In the genomic region with DNA sequence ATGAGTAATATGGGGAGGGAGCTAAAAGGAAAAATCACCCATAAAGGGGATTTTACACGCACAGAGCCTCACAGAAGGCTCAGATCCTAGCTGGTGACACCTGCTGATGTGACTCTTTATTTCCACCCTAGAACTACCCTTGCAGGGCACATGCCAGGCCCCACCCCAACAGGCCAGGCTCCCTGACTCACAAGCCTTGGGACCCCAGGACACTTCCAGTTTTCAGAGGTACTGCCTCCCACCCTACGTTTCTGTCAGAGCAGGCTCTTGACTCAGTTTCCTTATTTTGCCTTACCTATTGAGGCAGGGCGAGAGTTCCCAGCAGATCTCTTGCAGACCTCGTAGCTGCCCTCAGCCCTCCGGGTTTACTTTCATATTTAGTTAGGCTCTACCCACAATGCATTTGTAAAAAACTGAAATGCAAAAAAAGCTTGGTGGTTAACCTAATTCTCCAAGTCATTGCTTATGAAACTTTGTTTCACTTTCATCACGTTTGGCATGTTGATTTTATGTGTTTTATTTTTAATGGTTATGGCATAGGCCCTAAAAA, we compare ENCODE assay signal across 10 mouse cellular contexts. TPM values are rescaled to one million over a fixed set of nuclear protein-coding genes. Genes with fewer than 3 reads are reported as not detected.
A peak's percentile ranks its signal among the peaks of the same experiment; 100 is the strongest.
DNase-seq lines count a peak whose midpoint lies in the region; ATAC-seq and TF ChIP-seq lines count a peak whose summit lies in the region.
"Had no signal": no experiment of that assay in that cellular context is flagged by ENCODE, and none has a peak within 500 bp of the region (broad histone marks: within the 10 kb centered on the region; RNA-seq: fewer than 3 reads in every experiment).

No protein-coding gene starts in this region.

- no peak overlapping the region for H3K4me2 ChIP-seq in hindbrain, embryonic 11.5 days (replicated peaks; ENCODE audit: low read depth, low read length)
- no peak overlapping the region for H3K4me2 ChIP-seq in forebrain, embryonic 11.5 days (ENCODE audit: low read depth, low read length, severe bottlenecking)
- H3K4me2 ChIP-seq: intestine, embryonic 15.5 days had no signal

- H3K36me3 ChIP-seq in spleen, adult 2 months (ENCODE audit: control insufficient read depth, insufficient read depth, low read length), result no peaks in the 10 kb centered on the region
- no peaks in the 10 kb centered on the region for H3K36me3 ChIP-seq in hindbrain, embryonic 11.5 days (ENCODE audit: control insufficient read depth, insufficient read depth, low read length)
- H3K36me3 ChIP-seq in forebrain, embryonic 11.5 days (ENCODE audit: control insufficient read depth, insufficient read depth, low read length), result no peaks in the 10 kb centered on the region
- H3K36me3 ChIP-seq: intestine, embryonic 15.5 days had no signal

- no peaks in the 10 kb centered on the region for H3K9me3 ChIP-seq in hindbrain, embryonic 11.5 days (ENCODE audit: control insufficient read depth, low read length)
- no peaks in the 10 kb centered on the region for H3K9me3 ChIP-seq in forebrain, embryonic 11.5 days (ENCODE audit: control insufficient read depth, low read length)
- H3K9me3 ChIP-seq: intestine, embryonic 15.5 days had no signal

- no peaks in the 10 kb centered on the region for H3K27me3 ChIP-seq in spleen, adult 2 months (ENCODE audit: control insufficient read depth, insufficient read depth, low read length)
- no peaks in the 10 kb centered on the region for H3K27me3 ChIP-seq in hindbrain, embryonic 11.5 days (ENCODE audit: control insufficient read depth, insufficient read depth, low read length)
- H3K27me3 ChIP-seq in forebrain, embryonic 11.5 days (ENCODE audit: control insufficient read depth, insufficient read depth, low read length), result no peaks in the 10 kb centered on the region
- H3K27me3 ChIP-seq: intestine, embryonic 15.5 days had no signal

- no peak overlapping the region for H3K9ac ChIP-seq in hindbrain, embryonic 11.5 days (ENCODE audit: low read depth, low read length)
- H3K9ac ChIP-seq in forebrain, embryonic 11.5 days (ENCODE audit: low read length), result no peak overlapping the region
- H3K9ac ChIP-seq: intestine, embryonic 15.5 days had no signal

- ATAC-seq in CD4-positive, CD25-positive, alpha-beta regulatory T cell, adult 4 months, result peak; percentile 92
- peak; percentile 92 for ATAC-seq in inflammation-experienced regulatory T-cells, adult 6 months
- no peak for ATAC-seq in hindbrain, embryonic 11.5 days (ENCODE audit: low FRiP score)
- ATAC-seq in forebrain, embryonic 11.5 days (replicated peaks; ENCODE audit: low FRiP score), result no peak
- ATAC-seq: intestine, embryonic 15.5 days had no signal

- DNase-seq in 416B (ENCODE audit: low read depth), result peak; percentile 92
- DNase-seq in spleen, adult 2 months (ENCODE audit: low read depth in 1 of 2, low spot score in 2 of 2), result peak; percentile 41 to 76
- DNase-seq in hindbrain, embryonic 11.5 days (ENCODE audit: low spot score), result no peak
- no peak for DNase-seq in forebrain, embryonic 11.5 days (ENCODE audit: low spot score)
- no peak for DNase-seq in kidney, adult 9 months
- DNase-seq: gastrocnemius, postnatal 36 days; midbrain, embryonic 14.5 days had no signal

- no peaks in the 10 kb centered on the region for H3K4me1 ChIP-seq in spleen, adult 2 months (ENCODE audit: control insufficient read depth, insufficient read depth, insufficient read length)
- H3K4me1 ChIP-seq in hindbrain, embryonic 11.5 days (replicated peaks; ENCODE audit: control insufficient read depth, insufficient read depth, low read length), result no peaks in the 10 kb centered on the region
- H3K4me1 ChIP-seq in forebrain, embryonic 11.5 days (replicated peaks; ENCODE audit: control insufficient read depth, insufficient read depth, low read length), result no peaks in the 10 kb centered on the region
- H3K4me1 ChIP-seq: intestine, embryonic 15.5 days had no signal

- no peak for TF ChIP-seq POLR2A in spleen, adult 2 months (IDR thresholded peaks at IDR 0.05; ENCODE audit: low read depth, low read length)

- H3K4me3 ChIP-seq in spleen, adult 2 months (ENCODE audit: extremely low read depth, insufficient read depth, insufficient read length), result peak overlapping the region; percentile 67
- H3K4me3 ChIP-seq in hindbrain, embryonic 11.5 days (ENCODE audit: low read depth, low read length), result no peak overlapping the region
- H3K4me3 ChIP-seq in forebrain, embryonic 11.5 days (ENCODE audit: low read depth, low read length), result no peak overlapping the region
- H3K4me3 ChIP-seq: intestine, embryonic 15.5 days had no signal

- no peak for TF ChIP-seq CTCF in spleen, adult 2 months (IDR thresholded peaks at IDR 0.05; ENCODE audit: extremely low read depth, insufficient read depth, insufficient read length, insufficient replicate concordance)

- peak overlapping the region; percentile 88 for H3K27ac ChIP-seq in spleen, adult 2 months (ENCODE audit: insufficient read depth, low read length)
- H3K27ac ChIP-seq in hindbrain, embryonic 11.5 days (ENCODE audit: low read depth, low read length), result no peak overlapping the region
- H3K27ac ChIP-seq in forebrain, embryonic 11.5 days (ENCODE audit: low read depth, low read length), result no peak overlapping the region
- H3K27ac ChIP-seq: intestine, embryonic 15.5 days had no signal

- 4% methylated on average over 6 of the region's 6 CpGs for WGBS in spleen, adult 2 months
- WGBS in hindbrain, embryonic 11.5 days, result 70% methylated on average over 6 of the region's 6 CpGs
- 72% methylated on average over 6 of the region's 6 CpGs for WGBS in forebrain, embryonic 11.5 days

RNA-seq across cellular contexts. Expression of a gene that starts 41.5 kb away (rescaled TPM):
- polyA plus RNA-seq in CD4-positive, CD25-positive, alpha-beta regulatory T cell, adult 4 months (2017; shearing (Covaris generic)), result 10 to 100 TPM; 36.2 to 43.3 TPM
- 10 to 100 TPM; 41.2 to 67.6 (median 43.2) TPM for polyA plus RNA-seq in inflammation-experienced regulatory T-cells, adult 6 months (2017; shearing (Covaris generic))
- polyA plus RNA-seq in spleen, adult 2 months (2012; rRNA removed), result 6.6 and 6.8 TPM in 2 replicates
- polyA plus RNA-seq in hindbrain, embryonic 11.5 days (2014; fragmentation: Nextera tagmentation; extraction: Ambion mirVana), result 177 and 195 TPM in 2 replicates
- polyA plus RNA-seq in forebrain, embryonic 11.5 days (2014; fragmentation: Nextera tagmentation; extraction: Ambion mirVana), result 198 and 216 TPM in 2 replicates

Comparison
In these comparisons a context has a peak if more than half of its experiments do, and no peak if none do; other contexts are left out.
1. DNase-seq: peak in 416B (single experiment) and spleen, adult 2 months (2 of 2); none in hindbrain, embryonic 11.5 days (single experiment), forebrain, embryonic 11.5 days (single experiment) and kidney, adult 9 months (single experiment).
2. ATAC-seq: peak in CD4-positive, CD25-positive, alpha-beta regulatory T cell, adult 4 months (single experiment) and inflammation-experienced regulatory T-cells, adult 6 months (single experiment); none in hindbrain, embryonic 11.5 days (single experiment) and forebrain, embryonic 11.5 days (single experiment).